Mouse (Mus musculus) kidney, adult 2 months (tissue): ENCODE measurements at regions not wholly inside any gene's neighbourhood (a gene's known extent, or its start where the extent isn't known, plus 50 kb on each side); places are given as distances from the start of the nearest gene placed in this dataset.

Experiments used
- CTCF ChIP-seq: fragments of 200-500 bp; conservative IDR thresholded peaks from 2 replicates; pipeline ENCODE4 v1.5.1; 2011; ENCODE audit warnings: low read depth, mild to moderate bottlenecking, control low read depth, low read length, moderate library complexity, mixed read lengths; ENCODE audit not compliant: insufficient read depth, insufficient read length
- POLR2A ChIP-seq: fragments of 200-500 bp; IDR thresholded peaks from one replicate; pipeline ENCODE4 v1.6.1; 2011; ENCODE audit warnings: low read depth, low read length, control low read depth

- TF ChIP-seq CTCF (no peak), POLR2A (no peak)
These were observed 695.3 kb downstream of the 1700064H15Rik start for GRCm38 (mm10) chr3:18932983-18933726.
